Mouse (Mus musculus) erythroblast, embryonic 14.5 days (primary cell): ENCODE measurements around the gene Mapk9. TPM values are rescaled to one million over a fixed set of nuclear protein-coding genes. Genes with fewer than 3 reads are reported as not detected.

Source experiments
- H3K27me3 ChIP-seq: 2 replicates; pipeline ENCODE4 v1.6.1; 2012; ENCODE audit warnings: inconsistent platforms; ENCODE audit not compliant: control insufficient read depth
- H3K36me3 ChIP-seq: 2 replicates; pipeline ENCODE4 v1.6.1; 2012; ENCODE audit warnings: mild to moderate bottlenecking, inconsistent platforms; ENCODE audit not compliant: control insufficient read depth
- H3K4me1 ChIP-seq: 2 replicates; pipeline ENCODE4 v1.6.1; 2012; ENCODE audit warnings: inconsistent platforms; ENCODE audit not compliant: control insufficient read depth
- H3K4me3 ChIP-seq: replicated peaks from 2 replicates; pipeline ENCODE3; 2012; ENCODE audit warnings: moderate library complexity, mild to moderate bottlenecking, inconsistent platforms
- H3K9me3 ChIP-seq: 2 replicates; pipeline ENCODE4 v1.6.1; 2012; ENCODE audit warnings: low read length, inconsistent platforms, mixed read lengths; ENCODE audit not compliant: control insufficient read depth
- GATA1 ChIP-seq: IDR thresholded peaks from 2 replicates; pipeline ENCODE4 v1.6.1; 2012; ENCODE audit warnings: low read length, inconsistent platforms, mixed read lengths
- TAL1 ChIP-seq: IDR thresholded peaks from 3 replicates; pipeline ENCODE4 v1.6.1; 2012; ENCODE audit warnings: low read length, inconsistent platforms, mixed read lengths
- polyA plus RNA-seq: library from polyadenylated mRNA; stranded (reverse); fragments of >175 nt; gene quantifications from 2 replicates; pipeline ENCODE4 v1.2.3, GENCODE M21; 2012

Gene Mapk9
- polyA plus RNA-seq, 1 experiment = 0.44 TPM

- H3K27me3 ChIP-seq = no peaks in the 10 kb centered on the region
- no peaks in the 10 kb centered on the region for H3K36me3 ChIP-seq
- peaks cover 4% of the 10 kb centered on the region; the same call in 1 of the 2 replicates for H3K4me1 ChIP-seq
- TF ChIP-seq GATA1 (no peak), TAL1 (no peak)
- H3K4me3 ChIP-seq = no peak overlapping the region
- no peaks in the 10 kb centered on the region for H3K9me3 ChIP-seq
Measured at GRCm38 (mm10) chr11:49834248-49834647, 12.3 kb upstream of the Mapk9 start.

GRCm38 (mm10) chr11:49835257-49835956, 11.1 kb upstream of the Mapk9 start:
- Histone ChIP-seq H3K36me3 (no peaks in the 10 kb centered on the region), H3K4me3 (no peak overlapping the region), H3K27me3 (no peaks in the 10 kb centered on the region), H3K4me1 (peaks cover 4% of the 10 kb centered on the region; the same call in 1 of the 2 replicates), H3K9me3 (no peaks in the 10 kb centered on the region)
- no peak for TF ChIP-seq TAL1
- no peak for TF ChIP-seq GATA1

GRCm38 (mm10) chr11:49837717-49838407, 8.7 kb upstream of the Mapk9 start:
- H3K9me3 ChIP-seq = no peaks in the 10 kb centered on the region
- H3K4me3 ChIP-seq = no peak overlapping the region
- TF ChIP-seq GATA1 = no peak
- no peak for TF ChIP-seq TAL1
- peaks cover 11% of the 10 kb centered on the region for H3K4me1 ChIP-seq
- H3K27me3 ChIP-seq = no peaks in the 10 kb centered on the region
- H3K36me3 ChIP-seq = no peaks in the 10 kb centered on the region

- Histone ChIP-seq H3K4me1 (peaks cover 27% of the 10 kb centered on the region), H3K4me3 (no peak overlapping the region), H3K36me3 (no peaks in the 10 kb centered on the region), H3K9me3 (no peaks in the 10 kb centered on the region), H3K27me3 (no peaks in the 10 kb centered on the region)
- TF ChIP-seq TAL1 (no peak), GATA1 (no peak)
Measured at GRCm38 (mm10) chr11:49840666-49841065, 5.9 kb upstream of the Mapk9 start.

- Histone ChIP-seq H3K9me3 (no peaks in the 10 kb centered on the region), H3K36me3 (no peaks in the 10 kb centered on the region), H3K4me3 (no peak overlapping the region), H3K4me1 (peaks cover 36% of the 10 kb centered on the region), H3K27me3 (no peaks in the 10 kb centered on the region)
- TF ChIP-seq TAL1 (no peak), GATA1 (no peak)
Measured at GRCm38 (mm10) chr11:49841886-49842285, 4.7 kb upstream of the Mapk9 start.

GRCm38 (mm10) chr11:49842718-49843117, 3.8 kb upstream of the Mapk9 start:
- TF ChIP-seq TAL1 (no peak), GATA1 (no peak)
- Histone ChIP-seq H3K36me3 (no peaks in the 10 kb centered on the region), H3K9me3 (no peaks in the 10 kb centered on the region), H3K4me1 (peaks cover 44% of the 10 kb centered on the region), H3K4me3 (no peak overlapping the region), H3K27me3 (no peaks in the 10 kb centered on the region)

- no peaks in the 10 kb centered on the region for H3K9me3 ChIP-seq
- 0 out of 2 replicates have a peak, but pooled peaks cover 2% of the 10 kb centered on the region for H3K36me3 ChIP-seq
- H3K27me3 ChIP-seq = no peaks in the 10 kb centered on the region
- no peak overlapping the region for H3K4me3 ChIP-seq
- TF ChIP-seq GATA1 = no peak
- TF ChIP-seq TAL1 = no peak
- H3K4me1 ChIP-seq = peaks cover 54% of the 10 kb centered on the region
Measured at GRCm38 (mm10) chr11:49844311-49844710, 2.2 kb upstream of the Mapk9 start.

- TF ChIP-seq TAL1 = no peak
- no peak for TF ChIP-seq GATA1
- Histone ChIP-seq H3K4me1 (peaks cover 57% of the 10 kb centered on the region), H3K27me3 (no peaks in the 10 kb centered on the region), H3K4me3 (no peak overlapping the region), H3K36me3 (peaks cover 6% of the 10 kb centered on the region), H3K9me3 (no peaks in the 10 kb centered on the region)
Measured at GRCm38 (mm10) chr11:49844969-49845368, 1.6 kb upstream of the Mapk9 start.

GRCm38 (mm10) chr11:49845958-49846357, 593 bp upstream of the Mapk9 start:
- H3K36me3 ChIP-seq = peaks cover 14% of the 10 kb centered on the region
- H3K27me3 ChIP-seq = no peaks in the 10 kb centered on the region
- H3K4me1 ChIP-seq = peaks cover 57% of the 10 kb centered on the region
- peak overlapping the region; percentile 85 for H3K4me3 ChIP-seq
- no peaks in the 10 kb centered on the region for H3K9me3 ChIP-seq
- TF ChIP-seq GATA1 = no peak
- no peak for TF ChIP-seq TAL1
